Mouse (Mus musculus) heart, embryonic 12.5 days (tissue): ENCODE results near the gene Rnf114. TPM values are rescaled to one million over a fixed set of nuclear protein-coding genes. Genes with fewer than 3 reads are reported as not detected.
A peak's percentile ranks its signal among the peaks of the same experiment; 100 is the strongest.

Experiments
- ATAC-seq: fragments of 200-750 bp; cut with Nextera tagmentation; 2 replicates; pipeline ENCODE4 v1.8.0; 2017; ENCODE audit warnings: moderate TSS enrichment, moderate library complexity; ENCODE audit not compliant: insufficient number of reproducible peaks, low FRiP score
- H3K27ac ChIP-seq: fragments of 300-500 bp; sonication (generic); 2 replicates; pipeline ENCODE4 v1.5.1; 2016; ENCODE audit warnings: mild to moderate bottlenecking, moderate library complexity; ENCODE audit not compliant: poor library complexity, severe bottlenecking
- H3K27me3 ChIP-seq: fragments of 300-500 bp; sonication (generic); replicated peaks from 2 replicates; pipeline ENCODE4 v1.6.1; 2016; ENCODE audit warnings: mild to moderate bottlenecking, moderate library complexity
- H3K36me3 ChIP-seq: fragments of 300-500 bp; sonication (generic); 2 replicates; pipeline ENCODE4 v1.6.1; 2016; ENCODE audit warnings: mild to moderate bottlenecking, moderate library complexity
- H3K4me1 ChIP-seq: fragments of 300-500 bp; sonication (generic); replicated peaks from 2 replicates; pipeline ENCODE4 v1.6.1; 2016; ENCODE audit warnings: mild to moderate bottlenecking
- H3K4me2 ChIP-seq: fragments of 300-500 bp; sonication (generic); 2 replicates; pipeline ENCODE4 v1.6.1; 2016; ENCODE audit warnings: mild to moderate bottlenecking, moderate library complexity
- H3K4me3 ChIP-seq: fragments of 300-500 bp; sonication (generic); 2 replicates; pipeline ENCODE4 v1.5.1; 2016; ENCODE audit warnings: mild to moderate bottlenecking
- H3K9ac ChIP-seq: fragments of 300-500 bp; sonication (generic); 2 replicates; pipeline ENCODE4 v1.6.1; 2016; ENCODE audit warnings: mild to moderate bottlenecking, moderate library complexity
- H3K9me3 ChIP-seq: fragments of 300-500 bp; sonication (generic); replicated peaks from 2 replicates; pipeline ENCODE4 v1.6.1; 2016; ENCODE audit warnings: mild to moderate bottlenecking, moderate library complexity
- WGBS: fragments of 180-500 bp; shearing (Covaris S2); methylation state at CpG from one replicate; pipeline ENCODE4 v1.1.7; 2016; 5-methylcytosine and 5-hydroxymethylcytosine counted together
- polyA plus RNA-seq: library from polyadenylated mRNA; unstranded; fragments of >200 nt; fragmentation: Nextera tagmentation; extraction: Ambion mirVana; gene quantifications from 2 replicates; pipeline ENCODE4 v1.2.1, GENCODE M21; 2016

The Rnf114 gene
- polyA plus RNA-seq, 1 experiment from 2014 or later = 62.9 TPM

GRCm38 (mm10) chr2:167552927-167553402 is 60.5 kb downstream of the Rnf114 start:
- Histone ChIP-seq H3K9me3 (peaks cover 4% of the 10 kb centered on the region; the same call in 1 of the 2 replicates), H3K27ac (peak overlapping the region; percentile 86), H3K4me2 (peak overlapping the region; percentile 13), H3K36me3 (no peaks in the 10 kb centered on the region), H3K4me1 (peaks cover 36% of the 10 kb centered on the region), H3K4me3 (no peak overlapping the region), H3K27me3 (no peaks in the 10 kb centered on the region), H3K9ac (no peak overlapping the region)
- 11% methylated on average over 11 of the region's 11 CpGs for WGBS
- ATAC-seq = peak; percentile 83

- no peak for ATAC-seq
- Histone ChIP-seq H3K4me2 (no peak overlapping the region), H3K9me3 (peaks cover 4% of the 10 kb centered on the region; the same call in 1 of the 2 replicates), H3K36me3 (no peaks in the 10 kb centered on the region), H3K27me3 (0 out of 2 replicates have a peak, but pooled peaks cover 4% of the 10 kb centered on the region), H3K9ac (no peak overlapping the region), H3K4me1 (peaks cover 46% of the 10 kb centered on the region), H3K27ac (no peak overlapping the region), H3K4me3 (no peak overlapping the region)
- 90% methylated on average over 5 of the region's 5 CpGs for WGBS
Measured at GRCm38 (mm10) chr2:167555766-167556165, 63.3 kb downstream of the Rnf114 start.

GRCm38 (mm10) chr2:167559413-167559812 is 67.0 kb downstream of the Rnf114 start:
- H3K4me2 ChIP-seq = peak overlapping the region; percentile 63
- peaks cover 46% of the 10 kb centered on the region for H3K4me1 ChIP-seq
- ATAC-seq = 0 out of 2 replicates have a peak, but pooled peaks have one; percentile 11
- peak overlapping the region; percentile 60; the same call in 1 of the 2 replicates for H3K9ac ChIP-seq
- H3K4me3 ChIP-seq = peak overlapping the region; percentile 28
- H3K27ac ChIP-seq = no peak overlapping the region
- peaks cover 4% of the 10 kb centered on the region; the same call in 1 of the 2 replicates for H3K9me3 ChIP-seq
- 0 out of 2 replicates have a peak, but pooled peaks cover 5% of the 10 kb centered on the region for H3K27me3 ChIP-seq
- WGBS = 7% methylated on average over 27 of the region's 27 CpGs
- no peaks in the 10 kb centered on the region for H3K36me3 ChIP-seq

GRCm38 (mm10) chr2:167562101-167562500 is 69.7 kb downstream of the Rnf114 start:
- ATAC-seq = no peak
- Histone ChIP-seq H3K9ac (0 out of 2 replicates have a peak overlapping the region, but pooled peaks have one; percentile 5), H3K4me2 (no peak overlapping the region), H3K27ac (peak overlapping the region; percentile 15; the same call in 1 of the 2 replicates), H3K4me3 (no peak overlapping the region), H3K27me3 (0 out of 2 replicates have a peak, but pooled peaks cover 5% of the 10 kb centered on the region), H3K36me3 (no peaks in the 10 kb centered on the region), H3K4me1 (peaks cover 54% of the 10 kb centered on the region), H3K9me3 (no peaks in the 10 kb centered on the region)
- 31% methylated on average over 8 of the region's 8 CpGs for WGBS

GRCm38 (mm10) chr2:167563035-167563434 is 70.6 kb downstream of the Rnf114 start:
- H3K27ac ChIP-seq = no peak overlapping the region
- no peak for ATAC-seq
- no peaks in the 10 kb centered on the region for H3K9me3 ChIP-seq
- WGBS = 71% methylated on average over 5 of the region's 5 CpGs
- peaks cover 54% of the 10 kb centered on the region for H3K4me1 ChIP-seq
- H3K4me3 ChIP-seq = no peak overlapping the region
- H3K27me3 ChIP-seq = 0 out of 2 replicates have a peak, but pooled peaks cover 5% of the 10 kb centered on the region
- no peaks in the 10 kb centered on the region for H3K36me3 ChIP-seq
- no peak overlapping the region for H3K9ac ChIP-seq
- H3K4me2 ChIP-seq = no peak overlapping the region

GRCm38 (mm10) chr2:167563703-167564102 is 71.3 kb downstream of the Rnf114 start:
- ATAC-seq = peak; percentile 26; the same call in 1 of the 2 replicates
- no peak overlapping the region for H3K27ac ChIP-seq
- H3K9me3 ChIP-seq = no peaks in the 10 kb centered on the region
- H3K4me2 ChIP-seq = no peak overlapping the region
- no peak overlapping the region for H3K4me3 ChIP-seq
- H3K9ac ChIP-seq = peak overlapping the region; percentile 43; the same call in 1 of the 2 replicates
- H3K36me3 ChIP-seq = no peaks in the 10 kb centered on the region
- H3K27me3 ChIP-seq = 0 out of 2 replicates have a peak, but pooled peaks cover 5% of the 10 kb centered on the region
- 30% methylated on average over 12 of the region's 12 CpGs for WGBS
- H3K4me1 ChIP-seq = peaks cover 49% of the 10 kb centered on the region

GRCm38 (mm10) chr2:167564551-167565311 is 72.3 kb downstream of the Rnf114 start:
- 0 out of 2 replicates have a peak, but pooled peaks cover 5% of the 10 kb centered on the region for H3K27me3 ChIP-seq
- ATAC-seq = no peak
- H3K4me3 ChIP-seq = no peak overlapping the region
- H3K4me1 ChIP-seq = peaks cover 43% of the 10 kb centered on the region
- H3K36me3 ChIP-seq = no peaks in the 10 kb centered on the region
- no peak overlapping the region for H3K4me2 ChIP-seq
- H3K27ac ChIP-seq = peak overlapping the region; percentile 52
- WGBS = 80% methylated on average over 13 of the region's 13 CpGs
- no peaks in the 10 kb centered on the region for H3K9me3 ChIP-seq
- 0 out of 2 replicates have a peak overlapping the region, but pooled peaks have one; percentile 24 for H3K9ac ChIP-seq

- peak overlapping the region; percentile 59 for H3K4me2 ChIP-seq
- H3K36me3 ChIP-seq = no peaks in the 10 kb centered on the region
- no peak overlapping the region for H3K4me3 ChIP-seq
- H3K9ac ChIP-seq = peak overlapping the region; percentile 58; the same call in 1 of the 2 replicates
- 0 out of 2 replicates have a peak, but pooled peaks cover 5% of the 10 kb centered on the region for H3K27me3 ChIP-seq
- ATAC-seq = no peak
- peak overlapping the region; percentile 84 for H3K27ac ChIP-seq
- H3K9me3 ChIP-seq = no peaks in the 10 kb centered on the region
- WGBS = 62% methylated on average over 3 of the region's 3 CpGs
- peaks cover 47% of the 10 kb centered on the region for H3K4me1 ChIP-seq
Measured at GRCm38 (mm10) chr2:167565312-167565656, 72.8 kb downstream of the Rnf114 start.

GRCm38 (mm10) chr2:167565682-167566081 is 73.2 kb downstream of the Rnf114 start:
- 0 out of 2 replicates have a peak, but pooled peaks cover 2% of the 10 kb centered on the region for H3K27me3 ChIP-seq
- peak overlapping the region; percentile 58 for H3K9ac ChIP-seq
- H3K27ac ChIP-seq = peak overlapping the region; percentile 84
- no peaks in the 10 kb centered on the region for H3K9me3 ChIP-seq
- peak; percentile 36; the same call in 1 of the 2 replicates for ATAC-seq
- 12% methylated on average over 19 of the region's 19 CpGs for WGBS
- no peaks in the 10 kb centered on the region for H3K36me3 ChIP-seq
- peak overlapping the region; percentile 59 for H3K4me2 ChIP-seq
- no peak overlapping the region; the same call in 1 of the 2 replicates for H3K4me3 ChIP-seq
- H3K4me1 ChIP-seq = peaks cover 51% of the 10 kb centered on the region
